Mouse (Mus musculus) liver, embryonic 13.5 days (tissue): ENCODE data around the gene Ppfia3. TPM values are rescaled to one million over a fixed set of nuclear protein-coding genes. Genes with fewer than 3 reads are reported as not detected.

Experiments used
- ATAC-seq: fragments of 200-750 bp; cut with Nextera tagmentation; 2 replicates; pipeline ENCODE4 v1.8.0; 2017; ENCODE audit warnings: low read depth, mild to moderate bottlenecking, moderate number of reproducible peaks, moderate library complexity
- DNase-seq: peaks from one replicate; pipeline ENCODE4 v3.0.0; 2022
- H3K27ac ChIP-seq: fragments of 300-500 bp; sonication (generic); 2 replicates; pipeline ENCODE4 v1.5.1; 2015; ENCODE audit warnings: moderate library complexity, mild to moderate bottlenecking, inconsistent platforms
- H3K27me3 ChIP-seq: fragments of 300-500 bp; sonication (generic); 2 replicates; pipeline ENCODE4 v1.6.1; 2015; ENCODE audit warnings: mild to moderate bottlenecking, inconsistent platforms
- H3K36me3 ChIP-seq: fragments of 300-500 bp; sonication (generic); 2 replicates; pipeline ENCODE4 v1.6.1; 2015; ENCODE audit warnings: mild to moderate bottlenecking, inconsistent platforms
- H3K4me1 ChIP-seq: fragments of 300-500 bp; sonication (generic); replicated peaks from 2 replicates; pipeline ENCODE4 v1.6.1; 2015; ENCODE audit warnings: inconsistent platforms
- H3K4me2 ChIP-seq: fragments of 300-500 bp; sonication (generic); 2 replicates; pipeline ENCODE4 v1.6.1; 2015; ENCODE audit warnings: inconsistent platforms, mild to moderate bottlenecking, moderate library complexity
- H3K4me3 ChIP-seq: fragments of 300-500 bp; sonication (generic); replicated peaks from 2 replicates; pipeline ENCODE4 v1.5.1; 2015; ENCODE audit warnings: mild to moderate bottlenecking, inconsistent platforms
- H3K9ac ChIP-seq: fragments of 300-500 bp; sonication (generic); 2 replicates; pipeline ENCODE4 v1.6.1; 2015; ENCODE audit warnings: mild to moderate bottlenecking, inconsistent platforms
- H3K9me3 ChIP-seq: fragments of 300-500 bp; sonication (generic); replicated peaks from 2 replicates; pipeline ENCODE4 v1.6.1; 2016; ENCODE audit warnings: inconsistent platforms
- WGBS: fragments of 180-500 bp; shearing (Covaris S2); methylation state at CpG from one replicate; pipeline ENCODE4 v1.1.7; 2015; ENCODE audit not compliant: insufficient replicate concordance; 5-methylcytosine and 5-hydroxymethylcytosine counted together
- polyA plus RNA-seq: library from polyadenylated mRNA; unstranded; fragments of >200 nt; fragmentation: Nextera tagmentation; extraction: Ambion mirVana; gene quantifications from 2 replicates; pipeline ENCODE4 v1.2.1, GENCODE M21; 2015

Ppfia3 gene
- polyA plus RNA-seq, result 0.24 and 0.25 TPM in 2 replicates

DNA sequence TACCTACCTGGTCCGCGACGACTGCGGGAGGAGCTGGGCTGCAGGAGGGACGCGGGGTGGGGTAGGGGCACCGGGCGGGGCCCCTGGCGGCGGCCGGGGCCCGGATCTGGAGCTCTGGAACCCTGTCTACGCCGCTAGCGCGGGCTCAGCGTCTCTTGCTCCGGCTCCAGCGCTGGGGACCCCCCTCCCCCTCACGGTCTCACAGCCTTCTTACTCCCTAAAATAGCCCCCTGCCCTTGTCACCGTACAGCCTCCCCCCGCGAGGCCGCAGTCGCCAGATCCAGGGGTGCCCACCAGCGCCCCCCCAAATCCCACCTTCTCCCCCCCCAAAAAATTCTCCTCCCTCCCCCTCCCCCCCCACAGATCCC is at the start of gene Ppfia3:
Ppfia3 (minus strand) TSS at position 368 of the 368 bp plus-strand sequence.
- Histone ChIP-seq H3K9me3 (no peaks in the 10 kb centered on the region), H3K4me1 (peaks cover 55% of the 10 kb centered on the region), H3K4me3 (peak within 1 kb of the TSS; percentile 59), H3K36me3 (no peaks in the 10 kb centered on the region), H3K4me2 (peak within 1 kb of the TSS; percentile 76), H3K9ac (peak within 1 kb of the TSS; percentile 64), H3K27me3 (peaks cover 82% of the 10 kb centered on the region), H3K27ac (no peak within 1 kb of the TSS)
- no peak for DNase-seq
- ATAC-seq, result no peak
- 1% methylated on average over 25 of the region's 26 CpGs for WGBS

DNA sequence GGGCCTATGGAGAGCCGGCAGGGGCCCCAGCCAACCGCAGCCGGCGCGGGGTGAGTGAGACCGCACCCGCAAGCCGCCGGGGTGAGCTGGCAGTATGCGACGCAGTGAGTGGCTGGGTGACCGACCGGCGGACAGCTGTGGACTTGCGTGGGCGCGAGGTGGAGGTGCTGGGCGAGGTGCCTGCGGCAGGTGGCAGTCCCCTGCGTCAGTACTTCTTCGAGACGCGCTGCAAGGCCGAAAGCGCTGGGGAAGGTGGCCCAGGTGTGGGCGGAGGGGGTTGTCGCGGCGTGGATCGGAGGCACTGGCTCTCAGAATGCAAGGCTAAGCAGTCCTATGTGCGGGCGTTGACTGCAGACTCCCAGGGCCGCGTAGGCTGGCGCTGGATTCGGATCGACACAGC is 48.8 kb upstream of the Ppfia3 start:
- DNase-seq (no peak), ATAC-seq (no peak)
- H3K9ac ChIP-seq, result no peak overlapping the region; the same call in 1 of the 2 replicates
- peaks cover 26% of the 10 kb centered on the region for H3K4me1 ChIP-seq
- WGBS, result 11% methylated on average over 37 of the region's 37 CpGs
- H3K27ac ChIP-seq, result no peak overlapping the region
- no peak overlapping the region for H3K4me3 ChIP-seq
- peaks cover 3% of the 10 kb centered on the region for H3K36me3 ChIP-seq
- H3K9me3 ChIP-seq, result no peaks in the 10 kb centered on the region
- 0 out of 2 replicates have a peak overlapping the region, but pooled peaks have one; percentile 2 for H3K4me2 ChIP-seq
- peaks cover 100% of the 10 kb centered on the region for H3K27me3 ChIP-seq

DNA sequence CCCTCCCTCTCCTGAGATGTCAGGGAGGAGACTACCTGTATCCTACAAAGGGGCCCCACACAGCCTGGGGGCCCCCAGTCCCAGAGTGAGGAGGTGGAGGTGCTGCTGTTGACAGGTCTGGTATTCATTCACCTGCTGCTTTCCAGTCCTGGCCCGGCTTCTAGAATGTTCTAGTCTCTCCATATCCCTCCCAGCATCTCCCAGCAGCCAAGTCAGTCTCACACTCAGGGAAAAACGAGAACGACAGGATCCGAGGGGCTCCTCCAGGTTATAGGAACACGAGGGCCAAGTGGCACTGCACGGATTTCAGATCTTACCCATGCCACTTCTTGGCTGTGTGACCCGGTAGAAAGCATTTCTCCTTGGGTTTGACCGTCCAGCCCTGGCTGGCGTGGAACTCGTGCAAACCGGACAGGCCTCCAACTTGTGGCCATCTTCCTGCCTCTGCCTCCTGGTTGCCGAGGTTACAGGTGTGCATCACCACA is 48.0 kb upstream of the Ppfia3 start:
- H3K36me3 ChIP-seq, result no peaks in the 10 kb centered on the region
- H3K4me1 ChIP-seq, result peaks cover 26% of the 10 kb centered on the region
- H3K9me3 ChIP-seq, result no peaks in the 10 kb centered on the region
- no peak overlapping the region for H3K9ac ChIP-seq
- no peak overlapping the region for H3K4me2 ChIP-seq
- DNase-seq (no peak), ATAC-seq (no peak)
- 26% methylated on average over 12 of the region's 12 CpGs for WGBS
- H3K27me3 ChIP-seq, result peaks cover 100% of the 10 kb centered on the region
- H3K27ac ChIP-seq, result no peak overlapping the region
- H3K4me3 ChIP-seq, result no peak overlapping the region

DNA sequence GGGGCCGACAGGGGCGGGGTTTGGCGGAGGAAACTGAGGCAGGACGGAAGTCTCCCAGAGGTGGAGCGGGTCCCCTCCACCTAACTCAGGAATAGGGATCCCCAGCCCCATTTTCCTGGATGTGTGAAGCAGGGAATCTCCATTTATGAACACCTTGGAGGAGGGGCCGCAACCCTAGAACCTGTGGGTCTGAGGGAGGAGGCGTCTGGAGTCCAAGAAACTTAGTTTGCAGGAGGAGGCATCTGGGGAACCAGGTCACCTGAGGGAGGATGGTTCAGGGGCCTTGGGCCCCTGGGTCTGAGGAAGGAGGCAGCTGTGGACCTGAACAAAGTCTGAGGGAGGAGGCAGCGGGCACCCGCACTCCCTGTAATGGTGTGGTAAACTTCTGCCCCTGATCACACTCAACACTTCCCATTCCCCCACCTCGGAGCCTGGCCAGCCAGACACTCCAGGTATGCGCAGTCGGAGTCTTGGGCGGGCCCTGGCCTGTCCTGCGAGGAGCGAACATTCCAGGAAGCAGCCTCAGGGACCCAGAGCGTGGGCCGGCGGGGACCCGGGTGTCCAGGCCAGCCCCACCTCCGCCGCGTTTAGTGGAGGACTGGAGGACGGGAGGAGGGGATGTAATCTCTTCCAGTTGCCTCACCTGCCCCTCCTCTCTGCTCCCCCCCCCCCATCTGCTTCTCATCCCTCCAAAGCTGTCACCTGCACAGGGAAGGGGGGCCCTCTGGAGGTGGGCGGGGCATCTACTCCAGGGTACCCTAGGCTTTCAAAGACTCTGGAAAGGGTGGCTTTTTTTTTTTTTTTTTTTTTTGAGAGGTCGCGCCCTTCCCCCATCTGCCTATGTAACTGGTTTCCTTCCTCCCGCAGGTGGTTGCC is 47.3 kb upstream of the Ppfia3 start:
- no peak overlapping the region; the same call in 1 of the 2 replicates for H3K27ac ChIP-seq
- ATAC-seq, result no peak
- no peaks in the 10 kb centered on the region for H3K36me3 ChIP-seq

DNA sequence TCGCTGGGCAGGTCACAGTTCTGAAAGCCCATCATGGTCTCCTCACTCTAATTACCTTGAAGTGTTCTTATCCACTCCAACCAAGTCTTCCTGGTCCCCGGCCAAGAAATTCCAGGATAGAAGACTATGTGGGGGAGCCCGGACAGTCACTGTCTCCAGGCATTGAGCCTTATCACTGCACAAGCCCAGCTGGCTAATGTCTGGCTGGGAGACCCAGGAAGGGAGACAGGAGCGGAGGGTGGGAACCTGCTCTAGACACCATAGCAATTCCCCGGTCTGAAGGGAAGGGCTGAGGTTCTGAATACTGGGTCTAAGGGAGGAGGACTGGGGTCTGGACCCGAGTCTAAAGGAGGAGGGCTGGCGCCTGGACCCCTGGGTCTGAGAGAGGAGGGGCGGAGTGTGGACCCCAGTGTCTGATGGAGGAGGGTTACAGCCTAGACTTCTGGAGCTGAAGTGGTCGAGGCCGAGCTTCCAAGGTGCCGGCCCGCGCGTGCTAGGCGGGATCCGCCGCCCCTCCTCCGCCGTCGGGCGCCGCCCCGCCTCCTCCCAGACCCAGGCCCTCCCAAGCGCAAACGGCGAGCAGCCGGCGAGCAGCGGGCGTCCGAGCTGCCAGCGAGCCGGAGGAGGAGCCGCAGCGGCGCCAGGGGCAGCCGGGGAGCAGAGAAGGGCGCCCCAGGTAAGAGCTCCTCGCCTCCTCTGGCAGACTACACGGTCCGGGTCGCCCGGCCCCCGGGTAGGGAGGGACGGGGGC is 46.5 kb upstream of the Ppfia3 start, which contains the start of gene Ntf5:
Ntf5 (plus strand) TSS at position 583 of the 751 bp plus-strand sequence.
- Histone ChIP-seq H3K9ac (peak within 1 kb of the TSS; percentile 29; the same call in 1 of the 2 replicates), H3K27me3 (peaks cover 100% of the 10 kb centered on the region), H3K27ac (no peak within 1 kb of the TSS; the same call in 1 of the 2 replicates), H3K4me3 (peak within 1 kb of the TSS; percentile 55), H3K4me1 (peaks cover 26% of the 10 kb centered on the region), H3K4me2 (peak within 1 kb of the TSS; percentile 68), H3K9me3 (no peaks in the 10 kb centered on the region), H3K36me3 (no peaks in the 10 kb centered on the region)
- 5% methylated on average over 38 of the region's 45 CpGs for WGBS
- DNase-seq (no peak), ATAC-seq (peak; percentile 32; the same call in 1 of the 2 replicates)

More for the DNA sequence above, 47.3 kb upstream of the Ppfia3 start:
- no peaks in the 10 kb centered on the region for H3K9me3 ChIP-seq
- H3K4me2 ChIP-seq, result peak overlapping the region; percentile 68
- peak overlapping the region; percentile 29; the same call in 1 of the 2 replicates for H3K9ac ChIP-seq
- H3K4me3 ChIP-seq, result peak overlapping the region; percentile 55
- peaks cover 26% of the 10 kb centered on the region for H3K4me1 ChIP-seq
- under 1% methylated on average over 27 of the region's 27 CpGs for WGBS
- no peak for DNase-seq
- peaks cover 100% of the 10 kb centered on the region for H3K27me3 ChIP-seq

DNA sequence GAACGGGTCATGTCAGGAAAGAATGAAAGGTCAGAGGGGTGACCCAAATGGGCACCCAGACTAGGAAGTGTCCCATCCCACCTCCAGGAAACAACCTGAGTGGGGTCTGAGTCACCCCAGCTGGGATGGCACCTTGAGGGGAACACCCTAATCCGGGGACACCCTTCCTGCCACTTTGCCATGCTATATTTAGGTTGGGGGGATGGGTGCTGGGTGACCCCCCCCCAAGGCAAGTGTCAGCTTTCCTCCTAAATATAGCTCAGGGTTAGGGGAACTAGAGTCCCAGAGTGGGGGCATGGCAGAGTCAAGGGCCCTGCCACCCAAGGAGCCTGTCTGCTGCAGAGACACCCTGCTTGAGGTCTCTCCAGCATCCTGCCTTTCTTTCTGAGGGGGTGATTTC is 45.6 kb upstream of the Ppfia3 start:
- peaks cover 100% of the 10 kb centered on the region for H3K27me3 ChIP-seq
- H3K4me2 ChIP-seq, result no peak overlapping the region
- H3K4me1 ChIP-seq, result peaks cover 26% of the 10 kb centered on the region
- H3K9me3 ChIP-seq, result no peaks in the 10 kb centered on the region
- DNase-seq (no peak), ATAC-seq (no peak)
- H3K9ac ChIP-seq, result no peak overlapping the region
- H3K27ac ChIP-seq, result no peak overlapping the region
- H3K4me3 ChIP-seq, result no peak overlapping the region
- no peaks in the 10 kb centered on the region for H3K36me3 ChIP-seq
- 57% methylated on average over 2 of the region's 2 CpGs for WGBS

DNA sequence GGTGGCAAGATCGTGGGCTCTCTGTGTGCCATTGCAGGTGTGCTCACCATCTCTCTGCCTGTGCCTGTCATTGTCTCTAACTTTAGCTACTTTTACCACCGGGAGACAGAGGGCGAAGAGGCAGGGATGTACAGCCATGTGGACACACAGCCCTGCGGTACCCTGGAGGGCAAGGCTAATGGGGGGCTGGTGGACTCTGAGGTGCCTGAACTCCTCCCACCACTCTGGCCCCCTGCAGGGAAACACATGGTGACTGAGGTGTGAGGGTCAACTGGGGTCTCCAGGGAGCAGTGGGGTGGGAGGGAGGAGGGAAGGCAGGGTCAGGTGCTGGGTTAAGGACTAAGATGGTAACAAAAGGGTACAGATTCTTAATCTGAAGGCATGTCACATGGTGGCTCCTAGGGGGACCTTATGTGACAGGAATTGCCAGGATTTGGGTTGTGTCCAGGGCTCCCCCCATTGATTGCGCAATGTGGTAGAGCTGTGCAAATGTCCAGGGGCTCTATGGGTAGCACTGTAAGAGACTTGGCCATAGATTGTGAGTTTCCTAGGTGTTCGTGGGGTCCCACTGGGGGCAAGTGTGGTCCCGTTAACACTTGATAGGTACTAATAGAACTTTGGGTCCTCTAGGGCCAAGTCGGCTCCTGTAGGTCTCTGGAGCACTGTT is 42.8 kb upstream of the Ppfia3 start:
- Histone ChIP-seq H3K27ac (no peak overlapping the region), H3K27me3 (peaks cover 98% of the 10 kb centered on the region), H3K4me3 (no peak overlapping the region), H3K9me3 (no peaks in the 10 kb centered on the region), H3K36me3 (no peaks in the 10 kb centered on the region), H3K4me2 (no peak overlapping the region), H3K9ac (no peak overlapping the region), H3K4me1 (peaks cover 31% of the 10 kb centered on the region)
- DNase-seq, result no peak
- 70% methylated on average over 8 of the region's 8 CpGs for WGBS
- ATAC-seq, result no peak

DNA sequence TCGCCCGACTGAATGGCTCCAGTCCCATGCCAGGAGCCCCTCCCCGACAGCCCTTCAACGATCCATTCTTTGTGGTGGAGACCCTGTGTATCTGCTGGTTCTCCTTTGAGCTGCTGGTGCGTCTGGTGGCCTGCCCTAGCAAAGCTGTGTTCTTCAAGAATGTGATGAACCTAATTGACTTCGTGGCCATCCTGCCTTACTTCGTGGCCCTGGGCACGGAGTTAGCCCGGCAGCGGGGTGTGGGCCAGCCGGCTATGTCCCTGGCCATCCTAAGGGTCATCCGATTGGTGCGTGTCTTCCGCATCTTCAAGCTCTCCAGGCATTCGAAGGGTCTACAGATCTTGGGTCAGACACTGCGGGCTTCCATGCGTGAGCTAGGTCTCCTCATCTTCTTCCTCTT is 42.1 kb upstream of the Ppfia3 start:
- Histone ChIP-seq H3K4me3 (no peak overlapping the region), H3K9ac (no peak overlapping the region), H3K36me3 (no peaks in the 10 kb centered on the region), H3K27me3 (peaks cover 91% of the 10 kb centered on the region), H3K4me2 (no peak overlapping the region), H3K4me1 (peaks cover 26% of the 10 kb centered on the region), H3K9me3 (no peaks in the 10 kb centered on the region), H3K27ac (no peak overlapping the region)
- WGBS, result 78% methylated on average over 17 of the region's 17 CpGs
- ATAC-seq, result no peak
- no peak for DNase-seq

DNA sequence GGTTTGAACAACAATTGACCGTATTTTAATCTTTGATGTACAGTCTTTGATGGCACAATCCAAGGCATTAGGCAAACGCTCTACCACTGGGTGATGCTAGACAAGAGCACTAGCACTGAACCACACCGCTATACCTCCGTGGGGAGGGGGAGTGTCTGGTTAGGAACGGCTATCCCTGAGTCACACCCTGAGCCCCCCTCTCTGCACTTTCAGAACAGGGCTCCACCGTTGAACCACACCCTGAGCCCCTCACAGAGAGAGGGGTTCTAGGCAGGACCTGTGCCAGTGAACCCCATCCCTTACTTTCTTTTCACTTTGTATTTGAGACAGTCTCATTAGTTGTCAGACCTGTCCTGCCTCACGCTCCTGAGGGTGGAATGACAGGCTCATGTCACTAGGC is 41.5 kb upstream of the Ppfia3 start:
- DNase-seq (no peak), ATAC-seq (no peak)
- Histone ChIP-seq H3K9me3 (no peaks in the 10 kb centered on the region), H3K4me1 (peaks cover 20% of the 10 kb centered on the region), H3K4me2 (no peak overlapping the region), H3K27me3 (peaks cover 85% of the 10 kb centered on the region), H3K4me3 (no peak overlapping the region), H3K27ac (no peak overlapping the region), H3K9ac (no peak overlapping the region), H3K36me3 (no peaks in the 10 kb centered on the region)
- 59% methylated on average over 7 of the region's 7 CpGs for WGBS

DNA sequence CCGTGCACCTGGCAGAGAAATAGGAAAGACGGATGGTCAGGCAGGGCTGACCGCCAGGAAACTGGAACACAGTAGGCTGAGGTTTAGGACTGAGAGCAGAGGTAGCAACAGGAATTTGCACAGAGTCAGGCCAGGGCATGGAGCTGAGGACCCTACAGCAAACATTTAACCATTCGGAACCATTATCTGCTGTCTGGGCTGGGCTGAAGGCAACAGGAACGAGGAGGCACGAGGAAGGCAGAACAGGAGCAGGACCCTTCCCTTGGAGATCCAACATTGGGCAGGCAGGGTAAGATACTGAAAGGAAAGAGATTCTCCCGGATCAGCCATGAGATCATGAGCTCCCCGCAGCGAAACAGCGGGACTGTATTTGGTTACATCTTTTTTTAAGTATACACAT is 41.0 kb upstream of the Ppfia3 start:
- Histone ChIP-seq H3K27ac (no peak overlapping the region), H3K4me1 (peaks cover 16% of the 10 kb centered on the region), H3K36me3 (no peaks in the 10 kb centered on the region), H3K9ac (no peak overlapping the region), H3K4me2 (no peak overlapping the region), H3K27me3 (peaks cover 80% of the 10 kb centered on the region), H3K9me3 (no peaks in the 10 kb centered on the region), H3K4me3 (no peak overlapping the region)
- ATAC-seq, result no peak
- no peak for DNase-seq
- WGBS, result 65% methylated on average over 10 of the region's 10 CpGs
